Mouse (Mus musculus): ENCODE measurements around the gene Foxj2.

DNA sequence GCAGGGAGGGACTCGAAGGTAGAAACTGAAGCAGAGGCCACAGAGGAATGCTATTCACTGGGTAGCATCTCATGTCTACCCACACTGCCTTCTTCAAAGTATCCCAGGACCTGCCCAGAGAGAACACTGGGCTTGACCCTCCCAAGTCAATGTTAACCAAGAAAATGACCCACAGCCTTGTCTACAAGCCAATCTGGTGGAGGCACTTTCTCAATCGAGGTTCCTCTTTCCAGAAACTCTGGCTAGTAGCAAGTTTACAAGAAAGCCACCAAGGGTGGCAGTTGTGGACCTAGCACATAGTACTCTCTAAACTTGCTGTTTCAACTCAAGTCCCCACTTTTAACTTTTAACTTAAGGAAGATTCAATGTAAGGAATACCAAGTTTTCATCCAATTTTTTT, 33.0 kb downstream of the Foxj2 start:
- TF ChIP-seq POLR2A (IDR thresholded peaks at IDR 0.05; ENCODE audit: insufficient read length, low read depth) = no peak
- no peak for TF ChIP-seq TCF12 (IDR thresholded peaks at IDR 0.05; ENCODE audit: insufficient read depth, poor library complexity, severe bottlenecking)
- TF ChIP-seq POLR2AphosphoS2 (IDR thresholded peaks at IDR 0.05; ENCODE audit: insufficient read length, low read depth) = no peak
- no peak for TF ChIP-seq REST (IDR thresholded peaks at IDR 0.05; ENCODE audit: insufficient read depth, insufficient read length)
- no peak for TF ChIP-seq USF1 (IDR thresholded peaks at IDR 0.05; ENCODE audit: low read depth)
- TF ChIP-seq CEBPB (IDR thresholded peaks at IDR 0.05; ENCODE audit: insufficient read depth, poor library complexity, severe bottlenecking) = no peak
- no peak for TF ChIP-seq E2F4 (IDR thresholded peaks at IDR 0.05; ENCODE audit: insufficient read depth)
- TF ChIP-seq SRF (IDR thresholded peaks at IDR 0.05; ENCODE audit: control insufficient read depth, insufficient read length, low read depth) = no peak
- TF ChIP-seq MAX (IDR thresholded peaks at IDR 0.05; ENCODE audit: low read depth) = no peak
